Mouse (Mus musculus): ENCODE measurements at regions not wholly inside any gene's neighbourhood (a gene's known extent, or its start where the extent isn't known, plus 50 kb on each side); places are given as distances from the start of the nearest gene placed in this dataset.

- Histone ChIP-seq H3K4me3 (replicated peaks; ENCODE audit: low read length) (no peak overlapping the region), H3K4me1 (ENCODE audit: control insufficient read depth, insufficient read depth, low read length) (0 out of 2 replicates have a peak, but pooled peaks cover 4% of the 10 kb centered on the region), H3K27ac (ENCODE audit: low read length) (no peak overlapping the region), H3K9me3 (replicated peaks; ENCODE audit: control insufficient read depth, low read length) (no peaks in the 10 kb centered on the region), H3K9ac (ENCODE audit: low read length) (no peak overlapping the region), H3K36me3 (ENCODE audit: control insufficient read depth, insufficient read depth, low read length) (no peaks in the 10 kb centered on the region), H3K4me2 (ENCODE audit: low read depth, low read length) (no peak overlapping the region), H3K27me3 (ENCODE audit: control insufficient read depth, insufficient read depth, low read length) (no peaks in the 10 kb centered on the region)
- no peak for ATAC-seq (ENCODE audit: insufficient read depth, low FRiP score)
- 37% methylated on average over 7 of the region's 7 CpGs for WGBS
Measured at GRCm38 (mm10) chr14:55338500-55338899, 116.7 kb downstream of the Dhrs2 start.

- ATAC-seq (ENCODE audit: insufficient read depth, low FRiP score), result no peak
- Histone ChIP-seq H3K36me3 (ENCODE audit: control insufficient read depth, insufficient read depth, low read length) (no peaks in the 10 kb centered on the region), H3K9ac (ENCODE audit: low read length) (no peak overlapping the region), H3K4me2 (ENCODE audit: low read depth, low read length) (no peak overlapping the region), H3K4me3 (replicated peaks; ENCODE audit: low read length) (no peak overlapping the region), H3K4me1 (ENCODE audit: control insufficient read depth, insufficient read depth, low read length) (no peaks in the 10 kb centered on the region), H3K9me3 (replicated peaks; ENCODE audit: control insufficient read depth, low read length) (no peaks in the 10 kb centered on the region), H3K27ac (ENCODE audit: low read length) (no peak overlapping the region), H3K27me3 (ENCODE audit: control insufficient read depth, insufficient read depth, low read length) (no peaks in the 10 kb centered on the region)
- 47% methylated on average over 9 of the region's 9 CpGs for WGBS
Measured at GRCm38 (mm10) chr14:55339036-55339614, 117.3 kb downstream of the Dhrs2 start.

- H3K36me3 ChIP-seq (ENCODE audit: control insufficient read depth, insufficient read depth, low read length), result no peaks in the 10 kb centered on the region
- H3K4me1 ChIP-seq (ENCODE audit: control insufficient read depth, insufficient read depth, low read length), result no peaks in the 10 kb centered on the region
- H3K4me2 ChIP-seq (ENCODE audit: low read depth, low read length), result no peak overlapping the region
- ATAC-seq (ENCODE audit: insufficient read depth, low FRiP score), result no peak
- 16% methylated on average over 1 of the region's 1 CpGs for WGBS
- no peaks in the 10 kb centered on the region for H3K27me3 ChIP-seq (ENCODE audit: control insufficient read depth, insufficient read depth, low read length)
- no peak overlapping the region for H3K27ac ChIP-seq (ENCODE audit: low read length)
- H3K9me3 ChIP-seq (replicated peaks; ENCODE audit: control insufficient read depth, low read length), result no peaks in the 10 kb centered on the region
- H3K9ac ChIP-seq (ENCODE audit: low read length), result no peak overlapping the region
- H3K4me3 ChIP-seq (replicated peaks; ENCODE audit: low read length), result no peak overlapping the region
Measured at GRCm38 (mm10) chr14:55343341-55343740, 121.5 kb downstream of the Dhrs2 start.

GRCm38 (mm10) chr14:55343914-55344313 lies 122.1 kb downstream of the Dhrs2 start:
- Histone ChIP-seq H3K4me2 (ENCODE audit: low read depth, low read length) (no peak overlapping the region), H3K36me3 (ENCODE audit: control insufficient read depth, insufficient read depth, low read length) (no peaks in the 10 kb centered on the region), H3K4me1 (ENCODE audit: control insufficient read depth, insufficient read depth, low read length) (no peaks in the 10 kb centered on the region), H3K27ac (ENCODE audit: low read length) (no peak overlapping the region), H3K9me3 (replicated peaks; ENCODE audit: control insufficient read depth, low read length) (no peaks in the 10 kb centered on the region), H3K27me3 (ENCODE audit: control insufficient read depth, insufficient read depth, low read length) (no peaks in the 10 kb centered on the region), H3K9ac (ENCODE audit: low read length) (no peak overlapping the region), H3K4me3 (replicated peaks; ENCODE audit: low read length) (no peak overlapping the region)
- no peak for ATAC-seq (ENCODE audit: insufficient read depth, low FRiP score)
- WGBS, result 82% methylated on average over 5 of the region's 5 CpGs

- no peak overlapping the region for H3K4me3 ChIP-seq (replicated peaks; ENCODE audit: low read length)
- H3K4me1 ChIP-seq (ENCODE audit: control insufficient read depth, insufficient read depth, low read length), result no peaks in the 10 kb centered on the region
- H3K27ac ChIP-seq (ENCODE audit: low read length), result no peak overlapping the region
- H3K36me3 ChIP-seq (ENCODE audit: control insufficient read depth, insufficient read depth, low read length), result no peaks in the 10 kb centered on the region
- no peaks in the 10 kb centered on the region for H3K9me3 ChIP-seq (replicated peaks; ENCODE audit: control insufficient read depth, low read length)
- WGBS, result 83% methylated on average over 5 of the region's 5 CpGs
- ATAC-seq (ENCODE audit: insufficient read depth, low FRiP score), result no peak
- H3K9ac ChIP-seq (ENCODE audit: low read length), result no peak overlapping the region
- H3K4me2 ChIP-seq (ENCODE audit: low read depth, low read length), result no peak overlapping the region
- no peaks in the 10 kb centered on the region for H3K27me3 ChIP-seq (ENCODE audit: control insufficient read depth, insufficient read depth, low read length)
Measured at GRCm38 (mm10) chr14:55345091-55345490, 123.3 kb downstream of the Dhrs2 start.

GRCm38 (mm10) chr14:55348098-55348497 lies 126.3 kb downstream of the Dhrs2 start:
- Histone ChIP-seq H3K27me3 (ENCODE audit: control insufficient read depth, insufficient read depth, low read length) (no peaks in the 10 kb centered on the region), H3K9ac (ENCODE audit: low read length) (no peak overlapping the region), H3K9me3 (replicated peaks; ENCODE audit: control insufficient read depth, low read length) (no peaks in the 10 kb centered on the region), H3K27ac (ENCODE audit: low read length) (no peak overlapping the region), H3K4me1 (ENCODE audit: control insufficient read depth, insufficient read depth, low read length) (no peaks in the 10 kb centered on the region), H3K4me2 (ENCODE audit: low read depth, low read length) (no peak overlapping the region), H3K4me3 (replicated peaks; ENCODE audit: low read length) (no peak overlapping the region), H3K36me3 (ENCODE audit: control insufficient read depth, insufficient read depth, low read length) (no peaks in the 10 kb centered on the region)
- WGBS, result 80% methylated on average over 4 of the region's 4 CpGs
- ATAC-seq (ENCODE audit: insufficient read depth, low FRiP score), result no peak

GRCm38 (mm10) chr14:55357258-55357657 lies 121.3 kb upstream of the Dhrs4 start:
- H3K4me1 ChIP-seq (ENCODE audit: control insufficient read depth, insufficient read depth, low read length), result no peaks in the 10 kb centered on the region

GRCm38 (mm10) chr14:55358429-55358828 lies 120.1 kb upstream of the Dhrs4 start:
- Histone ChIP-seq H3K27me3 (ENCODE audit: control insufficient read depth, insufficient read depth, low read length) (no peaks in the 10 kb centered on the region), H3K9ac (ENCODE audit: low read length) (no peak overlapping the region), H3K4me2 (ENCODE audit: low read depth, low read length) (no peak overlapping the region), H3K9me3 (replicated peaks; ENCODE audit: control insufficient read depth, low read length) (no peaks in the 10 kb centered on the region), H3K27ac (ENCODE audit: low read length) (no peak overlapping the region), H3K36me3 (ENCODE audit: control insufficient read depth, insufficient read depth, low read length) (no peaks in the 10 kb centered on the region), H3K4me3 (replicated peaks; ENCODE audit: low read length) (no peak overlapping the region), H3K4me1 (ENCODE audit: control insufficient read depth, insufficient read depth, low read length) (no peaks in the 10 kb centered on the region)
- no peak for ATAC-seq (ENCODE audit: insufficient read depth, low FRiP score)
- 54% methylated on average over 2 of the region's 2 CpGs for WGBS

More at GRCm38 (mm10) chr14:55357258-55357657, 121.3 kb upstream of the Dhrs4 start:
- H3K36me3 ChIP-seq (ENCODE audit: control insufficient read depth, insufficient read depth, low read length), result no peaks in the 10 kb centered on the region
- 51% methylated on average over 2 of the region's 2 CpGs for WGBS
- no peaks in the 10 kb centered on the region for H3K27me3 ChIP-seq (ENCODE audit: control insufficient read depth, insufficient read depth, low read length)
- no peak overlapping the region for H3K27ac ChIP-seq (ENCODE audit: low read length)
- H3K9me3 ChIP-seq (replicated peaks; ENCODE audit: control insufficient read depth, low read length), result no peaks in the 10 kb centered on the region
- no peak overlapping the region for H3K4me3 ChIP-seq (replicated peaks; ENCODE audit: low read length)
- ATAC-seq (ENCODE audit: insufficient read depth, low FRiP score), result no peak
- H3K9ac ChIP-seq (ENCODE audit: low read length), result no peak overlapping the region
- no peak overlapping the region for H3K4me2 ChIP-seq (ENCODE audit: low read depth, low read length)

- 71% methylated on average over 4 of the region's 4 CpGs for WGBS
- Histone ChIP-seq H3K9ac (ENCODE audit: low read length) (no peak overlapping the region), H3K4me2 (ENCODE audit: low read depth, low read length) (no peak overlapping the region), H3K36me3 (ENCODE audit: control insufficient read depth, insufficient read depth, low read length) (no peaks in the 10 kb centered on the region), H3K9me3 (replicated peaks; ENCODE audit: control insufficient read depth, low read length) (no peaks in the 10 kb centered on the region), H3K4me1 (ENCODE audit: control insufficient read depth, insufficient read depth, low read length) (no peaks in the 10 kb centered on the region), H3K4me3 (replicated peaks; ENCODE audit: low read length) (no peak overlapping the region), H3K27ac (ENCODE audit: low read length) (no peak overlapping the region), H3K27me3 (ENCODE audit: control insufficient read depth, insufficient read depth, low read length) (no peaks in the 10 kb centered on the region)
- no peak for ATAC-seq (ENCODE audit: insufficient read depth, low FRiP score)
Measured at GRCm38 (mm10) chr14:55362316-55362715, 116.2 kb upstream of the Dhrs4 start.
